10 mouse cellular contexts compared by ENCODE assay signal in the genomic region with DNA sequence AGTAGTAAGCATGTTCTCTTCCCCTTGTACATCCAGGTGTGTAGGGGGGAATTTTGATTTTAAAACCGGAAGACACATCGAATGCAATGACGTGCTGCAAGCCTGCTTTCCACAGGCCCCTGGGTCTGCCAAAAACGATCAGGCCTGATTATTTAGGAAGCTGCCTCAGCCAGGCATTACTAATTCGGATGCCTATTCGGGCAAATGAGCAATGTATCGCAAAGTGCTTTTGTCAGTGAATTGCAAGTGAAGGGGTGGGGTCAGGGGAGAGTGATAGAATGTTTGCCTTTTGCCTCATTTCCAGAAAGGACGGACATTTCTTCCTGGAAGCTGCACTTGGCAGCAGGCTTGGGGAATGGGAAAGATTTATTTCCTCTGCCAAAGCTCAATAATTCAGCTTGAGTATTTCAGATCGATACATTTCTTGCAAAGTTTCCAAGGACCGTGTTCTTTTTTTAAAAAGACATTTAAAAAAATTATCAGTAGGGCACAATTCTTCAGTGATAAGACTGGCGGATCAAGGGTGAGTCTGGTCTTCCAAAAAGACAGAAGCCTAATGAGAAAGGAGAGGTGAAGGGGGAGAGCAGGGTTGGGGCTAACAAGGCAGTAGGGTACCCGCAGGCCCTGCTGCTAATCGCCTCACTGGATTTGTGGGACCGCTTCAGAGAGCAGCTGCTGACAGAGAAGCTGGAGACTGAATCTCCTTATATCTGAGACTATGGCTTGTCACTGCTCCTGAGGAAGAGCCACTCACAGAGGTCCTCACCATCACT.
DNase-seq lines count a peak whose midpoint lies in the region; ATAC-seq lines count a peak whose summit lies in the region.
"Had no signal": no experiment of that assay in that cellular context is flagged by ENCODE, and none has a peak within 500 bp of the region (broad histone marks: within the 10 kb centered on the region; RNA-seq: fewer than 3 reads in every experiment).

No protein-coding gene starts in this region.

- peak overlapping the region; percentile 60 for H3K27ac ChIP-seq in lung, embryonic 16.5 days (ENCODE audit: low read length)
- peak overlapping the region; percentile 81 for H3K27ac ChIP-seq in forebrain, embryonic 12.5 days
- H3K27ac ChIP-seq in hindbrain, embryonic 15.5 days (replicated peaks), result peak overlapping the region; percentile 70
- H3K27ac ChIP-seq in stomach, embryonic 14.5 days (ENCODE audit: low read length), result 0 out of 2 replicates have a peak overlapping the region, but pooled peaks have one; percentile 27

- H3K4me2 ChIP-seq in lung, embryonic 16.5 days (ENCODE audit: low read depth, low read length), result peak overlapping the region; percentile 39
- H3K4me2 ChIP-seq in forebrain, embryonic 12.5 days, result peak overlapping the region; percentile 33
- peak overlapping the region; percentile 36 for H3K4me2 ChIP-seq in hindbrain, embryonic 15.5 days
- peak overlapping the region; percentile 22; the same call in 1 of the 2 replicates for H3K4me2 ChIP-seq in stomach, embryonic 14.5 days (replicated peaks; ENCODE audit: low read depth, low read length)

- no peaks in the 10 kb centered on the region for H3K36me3 ChIP-seq in lung, embryonic 16.5 days (ENCODE audit: control insufficient read depth, insufficient read depth, low read length)
- no peaks in the 10 kb centered on the region for H3K36me3 ChIP-seq in forebrain, embryonic 12.5 days (replicated peaks)
- H3K36me3 ChIP-seq in hindbrain, embryonic 15.5 days, result no peaks in the 10 kb centered on the region
- no peaks in the 10 kb centered on the region for H3K36me3 ChIP-seq in stomach, embryonic 14.5 days (ENCODE audit: control insufficient read depth, insufficient read depth, low read length)

- 48% methylated on average over 14 of the region's 14 CpGs for WGBS in lung, embryonic 16.5 days
- WGBS in forebrain, embryonic 12.5 days, result 48% methylated on average over 14 of the region's 14 CpGs
- WGBS in hindbrain, embryonic 15.5 days, result 40% methylated on average over 14 of the region's 14 CpGs
- WGBS in stomach, embryonic 14.5 days, result 54% methylated on average over 14 of the region's 14 CpGs

- H3K9ac ChIP-seq in lung, embryonic 16.5 days (ENCODE audit: low read length), result peak overlapping the region; percentile 27; the same call in 1 of the 2 replicates
- no peak overlapping the region for H3K9ac ChIP-seq in forebrain, embryonic 12.5 days
- H3K9ac ChIP-seq in hindbrain, embryonic 15.5 days, result no peak overlapping the region
- no peak overlapping the region for H3K9ac ChIP-seq in stomach, embryonic 14.5 days (replicated peaks; ENCODE audit: low read depth, low read length)

- H3K4me1 ChIP-seq in lung, embryonic 16.5 days (replicated peaks; ENCODE audit: control insufficient read depth, insufficient read depth, low read length), result peaks cover 12% of the 10 kb centered on the region
- H3K4me1 ChIP-seq in forebrain, embryonic 12.5 days, result peaks cover 25% of the 10 kb centered on the region
- H3K4me1 ChIP-seq in hindbrain, embryonic 15.5 days (replicated peaks), result peaks cover 29% of the 10 kb centered on the region
- H3K4me1 ChIP-seq in stomach, embryonic 14.5 days (ENCODE audit: control insufficient read depth, insufficient read depth, low read length), result peaks cover 22% of the 10 kb centered on the region

- no peak for DNase-seq in lung, postnatal 14 days
- DNase-seq in right cerebral cortex, postnatal 10 days (ENCODE audit: low spot score in 2 of 2), result no peak
- DNase-seq: cerebellum, adult 11-12 months had no signal

- ATAC-seq in lung, embryonic 16.5 days (ENCODE audit: low read depth), result peak; percentile 23
- peak; percentile 62; the same call in 1 of the 2 replicates for ATAC-seq in forebrain, embryonic 12.5 days (ENCODE audit: low FRiP score)
- ATAC-seq in hindbrain, embryonic 15.5 days (ENCODE audit: low FRiP score, low read depth), result peak; percentile 63
- no peak for ATAC-seq in stomach, embryonic 14.5 days (ENCODE audit: insufficient number of reproducible peaks, insufficient read depth, low FRiP score, low read depth)
- no peak for ATAC-seq in frontal cortex, adult (ENCODE audit: low TSS enrichment)
- no peak for ATAC-seq in megakaryocyte, adult 5-6 weeks (ENCODE audit: poor library complexity, severe bottlenecking)

- no peaks in the 10 kb centered on the region for H3K27me3 ChIP-seq in lung, embryonic 16.5 days (ENCODE audit: control insufficient read depth, insufficient read depth, low read depth, low read length)
- H3K27me3 ChIP-seq in forebrain, embryonic 12.5 days, result no peaks in the 10 kb centered on the region
- H3K27me3 ChIP-seq in hindbrain, embryonic 15.5 days, result no peaks in the 10 kb centered on the region
- no peaks in the 10 kb centered on the region for H3K27me3 ChIP-seq in stomach, embryonic 14.5 days (ENCODE audit: control insufficient read depth, insufficient read depth, low read length)

- no peak overlapping the region for H3K4me3 ChIP-seq in lung, embryonic 16.5 days (ENCODE audit: low read length)
- H3K4me3 ChIP-seq in forebrain, embryonic 12.5 days (replicated peaks), result no peak overlapping the region
- H3K4me3 ChIP-seq in hindbrain, embryonic 15.5 days, result no peak overlapping the region
- no peak overlapping the region for H3K4me3 ChIP-seq in stomach, embryonic 14.5 days (ENCODE audit: low read depth, low read length)
- H3K4me3 ChIP-seq: myocyte had no signal

- H3K9me3 ChIP-seq in lung, embryonic 16.5 days (ENCODE audit: control insufficient read depth, low read length), result no peaks in the 10 kb centered on the region
- no peaks in the 10 kb centered on the region for H3K9me3 ChIP-seq in forebrain, embryonic 12.5 days
- no peaks in the 10 kb centered on the region for H3K9me3 ChIP-seq in hindbrain, embryonic 15.5 days
- H3K9me3 ChIP-seq in stomach, embryonic 14.5 days (ENCODE audit: control insufficient read depth, low read depth, low read length), result no peaks in the 10 kb centered on the region

Comparison
In these comparisons a context has a peak if more than half of its experiments do, and no peak if none do; other contexts are left out.
1. ATAC-seq: peak in lung, embryonic 16.5 days (single experiment), forebrain, embryonic 12.5 days (single experiment) and hindbrain, embryonic 15.5 days (single experiment); none in stomach, embryonic 14.5 days (single experiment), frontal cortex, adult (single experiment) and megakaryocyte, adult 5-6 weeks (single experiment).
2. H3K27ac ChIP-seq: peak in every context shown above with its lines; median percentile 81 in forebrain, embryonic 12.5 days; 70 in hindbrain, embryonic 15.5 days; 60 in lung, embryonic 16.5 days; 27 in stomach, embryonic 14.5 days.
3. Peak in every context shown above with its lines, with median percentiles within 50 percentile points of each other: H3K4me2 ChIP-seq.